Mouse (Mus musculus) neural tube, embryonic 14.5 days (tissue): ENCODE measurements around the gene Krtap4-6. TPM values are rescaled to one million over a fixed set of nuclear protein-coding genes. Genes with fewer than 3 reads are reported as not detected.

Experiments used
- ATAC-seq: fragments of 200-750 bp; cut with Nextera tagmentation; 2 replicates; pipeline ENCODE4 v1.8.0; 2017; ENCODE audit warnings: low read depth, mild to moderate bottlenecking, moderate TSS enrichment, moderate library complexity
- H3K27ac ChIP-seq: fragments of 300-500 bp; sonication (generic); 2 replicates; pipeline ENCODE4 v1.5.1; 2014; ENCODE audit warnings: low read depth, mild to moderate bottlenecking, control low read depth, low read length, moderate library complexity, mixed read lengths
- H3K27me3 ChIP-seq: fragments of 300-500 bp; sonication (generic); 2 replicates; pipeline ENCODE4 v1.6.1; 2014; ENCODE audit warnings: low read length; ENCODE audit not compliant: control insufficient read depth, insufficient read depth
- H3K36me3 ChIP-seq: fragments of 300-500 bp; sonication (generic); 2 replicates; pipeline ENCODE4 v1.6.1; 2014; ENCODE audit warnings: low read length, mixed read lengths; ENCODE audit not compliant: control insufficient read depth, insufficient read depth
- H3K4me1 ChIP-seq: fragments of 300-500 bp; sonication (generic); 2 replicates; pipeline ENCODE4 v1.6.1; 2014; ENCODE audit warnings: low read length; ENCODE audit not compliant: control insufficient read depth, insufficient read depth
- H3K4me2 ChIP-seq: fragments of 300-500 bp; sonication (generic); 2 replicates; pipeline ENCODE4 v1.6.1; 2014; ENCODE audit warnings: mild to moderate bottlenecking, low read depth, low read length, control low read depth
- H3K4me3 ChIP-seq: fragments of 300-500 bp; sonication (generic); 2 replicates; pipeline ENCODE4 v1.5.1; 2014; ENCODE audit warnings: low read depth, low read length, control low read depth, mixed read lengths
- H3K9ac ChIP-seq: fragments of 300-500 bp; sonication (generic); replicated peaks from 2 replicates; pipeline ENCODE4 v1.6.1; 2014; ENCODE audit warnings: low read depth, mild to moderate bottlenecking, control low read depth, low read length, mixed read lengths
- H3K9me3 ChIP-seq: fragments of 300-500 bp; sonication (generic); 2 replicates; pipeline ENCODE4 v1.6.1; 2016; ENCODE audit warnings: low read length; ENCODE audit not compliant: control insufficient read depth
- WGBS: fragments of 180-500 bp; shearing (Covaris S2); extraction: QIAGEN DNeasy Blood & Tissue Kit; methylation state at CpG from one replicate; pipeline ENCODE4 v1.1.7; 2014; 5-methylcytosine and 5-hydroxymethylcytosine counted together
- polyA plus RNA-seq: library from polyadenylated mRNA; unstranded; fragments of >200 nt; fragmentation: Nextera tagmentation; extraction: Ambion mirVana; gene quantifications from 2 replicates; pipeline ENCODE4 v1.2.1, GENCODE M21; 2014

Krtap4-6 gene
- polyA plus RNA-seq, 1 experiment from 2014 or later, result not detected

- Histone ChIP-seq H3K9ac (no peak within 1 kb of the TSS), H3K27me3 (no peaks in the 10 kb centered on the region), H3K9me3 (no peaks in the 10 kb centered on the region), H3K4me1 (no peaks in the 10 kb centered on the region), H3K4me2 (no peak within 1 kb of the TSS), H3K4me3 (no peak within 1 kb of the TSS), H3K27ac (no peak within 1 kb of the TSS), H3K36me3 (no peaks in the 10 kb centered on the region)
- WGBS, result 96% methylated on average over 2 of the region's 2 CpGs
- ATAC-seq, result no peak
These were observed 45.4 kb downstream of the Krtap4-6 start, which contains the start of gene Gm11562 for GRCm38 (mm10) chr11:99620335-99620734. Gene Gm11562 (minus strand): TSS chr11:99620435.

Other genes with a start within 250 kb of the Krtap4-6 start
- gene Krt12, start 243.7 kb downstream of the Krtap4-6 start, polyA plus RNA-seq, result not detected in 2 replicates
- gene Krt20, start 227.8 kb downstream of the Krtap4-6 start, polyA plus RNA-seq, result 0.13 TPM in 2 replicates
- 0.22 TPM in 1 of 2 replicates, not detected in the other for gene Krt23, start 172.8 kb downstream of the Krtap4-6 start, polyA plus RNA-seq
- not detected in 2 replicates for gene Krt39, start 144.6 kb downstream of the Krtap4-6 start, polyA plus RNA-seq
- gene Krt40, start 122.8 kb downstream of the Krtap4-6 start, polyA plus RNA-seq, result not detected in 2 replicates
- not detected in 2 replicates for gene Krtap3-3, start 115.1 kb downstream of the Krtap4-6 start, polyA plus RNA-seq
- gene Krtap3-2, start 109.1 kb downstream of the Krtap4-6 start, polyA plus RNA-seq, result not detected in 2 replicates
- not detected in 2 replicates for gene Gm11939, start 106.5 kb downstream of the Krtap4-6 start, polyA plus RNA-seq
- gene Krtap3-1, start 99.3 kb downstream of the Krtap4-6 start, polyA plus RNA-seq, result not detected in 2 replicates
- not detected in 2 replicates for gene Krtap1-5, start 84.9 kb downstream of the Krtap4-6 start, polyA plus RNA-seq
- gene Krtap1-4, start 82.3 kb downstream of the Krtap4-6 start, polyA plus RNA-seq, result not detected in 2 replicates
- gene Krtap1-3, start 74.6 kb downstream of the Krtap4-6 start, polyA plus RNA-seq, result not detected in 2 replicates
- not detected in 2 replicates for gene Krtap9-3, start 67.9 kb downstream of the Krtap4-6 start, polyA plus RNA-seq
- gene Gm11938, start 62.7 kb downstream of the Krtap4-6 start, polyA plus RNA-seq, result not detected in 2 replicates
- gene Gm11937, start 55.8 kb downstream of the Krtap4-6 start, polyA plus RNA-seq, result not detected in 2 replicates
- not detected in 2 replicates for gene Krtap2-4, start 51.1 kb downstream of the Krtap4-6 start, polyA plus RNA-seq
- gene Gm11562, start 45.5 kb downstream of the Krtap4-6 start, polyA plus RNA-seq, result not detected in 2 replicates
- gene Krtap4-1, start 37.7 kb downstream of the Krtap4-6 start, polyA plus RNA-seq, result not detected in 2 replicates
- gene Krtap4-2, start 30.9 kb downstream of the Krtap4-6 start, polyA plus RNA-seq, result not detected in 2 replicates
- not detected in 2 replicates for gene Krtap4-7, start 21.9 kb downstream of the Krtap4-6 start, polyA plus RNA-seq
- not detected in 2 replicates for gene Gm11555, start 15.7 kb downstream of the Krtap4-6 start, polyA plus RNA-seq
- not detected in 2 replicates for gene Gm11563, start 7.0 kb downstream of the Krtap4-6 start, polyA plus RNA-seq
- gene Gm14190, start 24.8 kb upstream of the Krtap4-6 start, polyA plus RNA-seq, result not detected in 2 replicates
- gene Gm14180, start 68.3 kb upstream of the Krtap4-6 start, polyA plus RNA-seq, result not detected in 2 replicates
- not detected in 2 replicates for gene Gm11595, start 107.0 kb upstream of the Krtap4-6 start, polyA plus RNA-seq
- gene Krtap4-8, start 114.7 kb upstream of the Krtap4-6 start, polyA plus RNA-seq, result not detected in 2 replicates
- gene Krtap4-9, start 119.2 kb upstream of the Krtap4-6 start, polyA plus RNA-seq, result not detected in 2 replicates
- gene Gm11596, start 127.5 kb upstream of the Krtap4-6 start, polyA plus RNA-seq, result not detected in 2 replicates
- gene Gm11569, start 133.0 kb upstream of the Krtap4-6 start, polyA plus RNA-seq, result not detected in 2 replicates
- not detected in 2 replicates for gene Gm11554, start 138.5 kb upstream of the Krtap4-6 start, polyA plus RNA-seq
- gene Krtap4-13, start 143.9 kb upstream of the Krtap4-6 start, polyA plus RNA-seq, result not detected in 2 replicates
- not detected in 2 replicates for gene Gm11564, start 149.7 kb upstream of the Krtap4-6 start, polyA plus RNA-seq
- gene 2300003K06Rik, start 172.1 kb upstream of the Krtap4-6 start, polyA plus RNA-seq, result not detected in 2 replicates
- gene Krtap4-16, start 185.6 kb upstream of the Krtap4-6 start, polyA plus RNA-seq, result not detected in 2 replicates
- not detected in 2 replicates for gene Gm11568, start 192.0 kb upstream of the Krtap4-6 start, polyA plus RNA-seq
- gene Gm11559, start 198.5 kb upstream of the Krtap4-6 start, polyA plus RNA-seq, result not detected in 2 replicates
- not detected in 2 replicates for gene Krtap9-1, start 207.4 kb upstream of the Krtap4-6 start, polyA plus RNA-seq
- not detected in 2 replicates for gene Gm11567, start 213.2 kb upstream of the Krtap4-6 start, polyA plus RNA-seq
- gene Krtap31-1, start 242.0 kb upstream of the Krtap4-6 start, polyA plus RNA-seq, result not detected in 2 replicates
- gene Gm11565, start 248.8 kb upstream of the Krtap4-6 start, polyA plus RNA-seq, result not detected in 2 replicates